Mouse (Mus musculus) olfactory bulb, adult 2 months (tissue): ENCODE data around the gene Tmigd1.

Source experiments
- CTCF ChIP-seq: fragments of 200-500 bp; IDR thresholded peaks from 2 replicates; pipeline ENCODE4 v1.5.1; 2012; ENCODE audit warnings: low read depth, mild to moderate bottlenecking, low read length, moderate library complexity; ENCODE audit not compliant: insufficient read depth
- POLR2A ChIP-seq: fragments of 200-500 bp; IDR thresholded peaks from 2 replicates; pipeline ENCODE4 v1.6.1; 2012; ENCODE audit warnings: mild to moderate bottlenecking, low read depth, low read length, moderate library complexity; ENCODE audit not compliant: insufficient read depth

- no peak for TF ChIP-seq CTCF
- no peak for TF ChIP-seq POLR2A
Observed at GRCm38 (mm10) chr11:76920607-76921006, 18.6 kb downstream of the Tmigd1 start.
